Comparison of ENCODE assay signal across 28 mouse cellular contexts in the genomic region with DNA sequence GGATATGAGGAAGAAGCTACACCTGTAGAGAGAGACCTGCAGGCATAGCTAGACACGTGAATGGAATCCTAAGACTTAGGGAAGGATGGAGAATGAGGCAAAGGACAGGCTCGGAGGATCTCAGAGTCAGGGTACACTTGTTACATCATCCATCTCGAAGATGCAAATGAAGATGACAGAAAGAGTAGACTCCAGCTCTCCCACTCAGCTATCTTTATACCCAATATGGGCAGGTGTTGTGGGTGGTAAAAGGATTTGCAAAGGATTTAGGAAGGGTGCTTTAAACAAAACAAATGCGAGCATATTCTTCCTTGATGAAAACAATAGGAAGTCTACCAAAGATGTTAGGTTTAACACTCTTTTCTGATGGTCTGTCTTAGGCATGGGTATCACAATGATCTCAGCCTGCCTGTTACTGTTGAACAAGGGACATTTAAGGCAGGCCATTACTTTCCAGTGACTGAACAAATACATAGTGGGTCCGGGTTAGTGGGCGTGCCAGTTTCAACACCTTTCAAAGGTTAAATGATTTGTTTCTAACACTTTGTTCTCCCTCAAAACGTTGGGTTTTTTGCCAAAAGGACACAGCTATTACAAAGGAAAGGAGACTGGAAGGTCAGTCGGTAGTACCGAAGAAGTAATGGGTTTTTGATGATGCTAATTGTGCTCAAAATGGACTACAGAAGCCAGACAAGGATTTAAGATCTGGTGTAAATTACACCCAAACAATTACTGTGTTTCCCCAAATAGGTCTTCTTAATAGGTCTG.
DNase-seq lines count a peak whose midpoint lies in the region; TF ChIP-seq lines count a peak whose summit lies in the region.
"Had no signal": no experiment of that assay in that cellular context is flagged by ENCODE, and none has a peak within 500 bp of the region (broad histone marks: within the 10 kb centered on the region; RNA-seq: fewer than 3 reads in every experiment).

No protein-coding gene starts in this region.

- DNase-seq in heart, adult 11 months: peak; percentile 58
- DNase-seq in heart, adult 8-10 months (ENCODE audit: low spot score): no peak
- DNase-seq in ES-CJ7 (ENCODE audit: low read depth, low spot score) (peak; percentile 76), R1 (ENCODE audit: low read depth, low spot score) (peak; percentile 48)
- DNase-seq in kidney, postnatal 36 days: no peak
- DNase-seq in cerebellum, adult 9-10 months: no peak
- DNase-seq: adrenal gland, adult 2 months; adrenal gland, postnatal 14 days; B cell, adult 2 months; cerebellum, adult 18-20 months; cerebellum, adult 9-11 months; cerebellum, postnatal 25 days; embryo, embryonic 11 days; gastrocnemius, adult 2 months; gastrocnemius, postnatal 14 days; heart, adult 18-20 months; heart, postnatal 14 days; heart, postnatal 4 days had no signal

- no peak for TF ChIP-seq CTCF in cortical plate, adult 2 months (IDR thresholded peaks at IDR 0.05; ENCODE audit: extremely low read depth, insufficient read depth, low read length)

- TF ChIP-seq POLR2A in cortical plate, adult 2 months (IDR thresholded peaks at IDR 0.05; ENCODE audit: extremely low read depth, insufficient read depth, low read length): no peak

- H3K4me3 ChIP-seq in cortical plate, adult 2 months (ENCODE audit: insufficient read depth, low read length): no peak overlapping the region
- H3K4me3 ChIP-seq: embryonic facial prominence, embryonic 10.5 days; embryonic facial prominence, embryonic 13.5 days; erythroblast, embryonic 14.5 days; forebrain, embryonic 12.5 days; forebrain, embryonic 15.5 days; gastrocnemius, adult 2 months; heart, embryonic 10.5 days; heart, embryonic 13.5 days had no signal

- H3K27ac ChIP-seq in cortical plate, adult 2 months (ENCODE audit: insufficient read depth, low read length): 0 out of 2 replicates have a peak overlapping the region, but pooled peaks have one; percentile 27
- H3K27ac ChIP-seq: embryonic facial prominence, embryonic 10.5 days; embryonic facial prominence, embryonic 13.5 days; forebrain, embryonic 12.5 days; forebrain, embryonic 15.5 days; gastrocnemius, adult 2 months; heart, embryonic 10.5 days; heart, embryonic 13.5 days; hindbrain, embryonic 14.5 days; hindbrain, postnatal 0 days had no signal

- peaks cover 18% of the 10 kb centered on the region for H3K4me1 ChIP-seq in cortical plate, adult 2 months (ENCODE audit: control insufficient read depth, insufficient read depth, low read length)
- H3K4me1 ChIP-seq: embryonic facial prominence, embryonic 10.5 days; embryonic facial prominence, embryonic 13.5 days; heart, embryonic 10.5 days had no signal

Comparison
In these comparisons a context has a peak if more than half of its experiments do, and no peak if none do; other contexts are left out.
1. DNase-seq: peak in heart, adult 11 months (single experiment), ES-CJ7 (single experiment) and R1 (single experiment); none in heart, adult 8-10 months (single experiment), kidney, postnatal 36 days (0 of 2) and cerebellum, adult 9-10 months (single experiment).